Mouse (Mus musculus) lung, postnatal 0 days (tissue): ENCODE measurements around the gene Aqp11.

ENCODE experiments used
- CTCF ChIP-seq: IDR thresholded peaks from 2 replicates; pipeline ENCODE4 v1.5.1; 2016; ENCODE audit warnings: antibody characterized with exemption, mild to moderate bottlenecking
- EP300 ChIP-seq: IDR thresholded peaks from 2 replicates; pipeline ENCODE4 v1.6.1; 2016; ENCODE audit warnings: antibody characterized with exemption, mild to moderate bottlenecking, control low read depth

GRCm38 (mm10) chr7:97740948-97741347 lies 2.9 kb upstream of the Aqp11 start:
- TF ChIP-seq CTCF, result no peak
- no peak for TF ChIP-seq EP300
